Mouse (Mus musculus): Measurements from ENCODE around the gene Alox5.

Alox5 gene

DNA sequence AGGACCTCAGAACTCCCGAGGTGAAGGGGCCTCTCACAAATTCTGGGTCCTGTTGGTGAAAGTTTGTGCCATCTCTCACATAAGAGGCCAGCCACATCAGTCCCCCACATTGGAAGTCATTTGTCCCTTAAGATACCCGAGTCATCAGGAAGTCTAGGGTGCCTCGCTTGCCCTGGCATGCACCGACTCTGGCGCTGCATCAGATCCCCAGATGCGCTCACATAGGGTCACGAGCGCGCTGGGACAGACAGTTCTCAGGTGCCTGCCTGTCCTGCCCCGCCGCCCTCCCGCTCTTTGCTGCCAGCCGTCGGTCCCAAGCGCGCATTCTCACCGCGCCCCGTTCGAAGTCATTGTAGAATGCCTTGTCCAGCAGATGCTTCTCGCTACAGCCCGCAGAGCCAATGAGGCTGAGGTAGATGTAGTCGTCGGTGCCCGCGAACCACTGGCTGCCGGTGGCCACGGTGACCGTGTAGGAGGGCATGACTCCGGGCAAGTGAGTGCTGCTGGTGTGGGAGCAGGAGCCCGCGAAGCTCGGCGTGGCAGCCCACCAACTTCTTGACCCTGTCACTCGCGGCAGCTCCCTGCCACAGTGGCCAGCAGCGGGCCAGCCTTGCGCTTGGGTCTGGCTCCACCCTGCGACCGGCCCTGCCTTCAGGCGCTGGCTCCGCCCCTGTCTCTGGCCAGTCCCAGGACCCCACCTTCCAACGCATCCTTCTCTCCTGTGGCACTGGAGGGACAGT is at the start of gene Alox5:
Gene Alox5 (minus strand): TSS at position 635 of the 740 bp plus-strand sequence.
- 4% methylated on average over 43 of the region's 43 CpGs for WGBS

DNA sequence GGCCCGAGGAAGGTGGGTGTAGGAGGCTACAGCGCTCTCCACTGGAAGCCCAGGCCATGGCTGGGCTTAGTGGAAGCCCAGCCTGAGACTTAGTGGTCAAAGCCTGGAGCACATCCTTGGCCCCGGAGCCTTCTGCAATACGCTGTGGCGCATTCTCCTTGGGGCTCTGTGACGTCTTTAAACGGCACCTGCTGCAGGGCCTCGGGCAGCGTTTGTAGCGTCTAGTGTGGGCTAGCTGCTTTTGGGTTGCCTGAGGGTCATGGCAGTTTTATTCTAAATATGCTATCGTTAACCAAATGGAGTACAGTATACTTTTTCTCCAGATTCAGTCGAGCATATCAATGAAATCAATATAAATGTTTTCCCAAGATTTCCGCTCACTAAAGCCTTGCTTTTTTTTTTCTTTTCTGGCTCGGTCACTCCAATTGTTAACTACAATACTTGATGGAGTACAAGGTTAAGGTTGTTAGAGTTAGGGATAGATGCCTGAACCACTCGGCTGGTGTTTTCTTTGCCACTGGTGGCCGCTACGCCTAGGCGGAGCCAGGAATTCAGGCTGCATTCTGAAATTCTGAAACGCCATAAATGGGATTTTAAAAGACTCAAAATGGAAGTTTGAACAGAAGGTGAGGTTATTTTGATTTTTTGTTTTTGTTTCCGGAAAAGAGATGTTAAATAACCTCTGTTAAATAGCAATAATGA is 45.5 kb upstream of the Alox5 start, which contains the start of gene Olfr212:
Gene Olfr212 (plus strand): TSS at position 215 of the 702 bp plus-strand sequence.
- 91% methylated on average over 20 of the region's 20 CpGs for WGBS

DNA sequence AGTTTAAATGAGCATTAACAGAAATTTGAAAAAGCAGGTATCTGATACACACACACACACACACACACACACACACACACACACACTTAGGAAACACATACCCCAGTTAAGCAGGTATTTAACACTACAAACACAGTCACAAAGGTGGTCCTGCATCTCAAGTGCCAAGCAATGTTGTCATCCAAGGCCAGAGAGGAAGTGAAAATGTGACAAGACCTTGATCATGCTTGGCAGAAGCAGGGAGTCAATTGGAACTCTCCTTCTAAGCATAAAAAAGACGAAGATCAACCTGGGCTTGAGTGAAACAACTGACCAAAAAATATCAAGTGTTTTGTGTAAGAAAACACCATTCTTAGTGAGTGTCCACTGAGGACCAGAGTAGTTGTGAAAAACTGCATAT is 35.0 kb upstream of the Alox5 start:
- 71% methylated on average over 1 of the region's 1 CpGs for WGBS

DNA sequence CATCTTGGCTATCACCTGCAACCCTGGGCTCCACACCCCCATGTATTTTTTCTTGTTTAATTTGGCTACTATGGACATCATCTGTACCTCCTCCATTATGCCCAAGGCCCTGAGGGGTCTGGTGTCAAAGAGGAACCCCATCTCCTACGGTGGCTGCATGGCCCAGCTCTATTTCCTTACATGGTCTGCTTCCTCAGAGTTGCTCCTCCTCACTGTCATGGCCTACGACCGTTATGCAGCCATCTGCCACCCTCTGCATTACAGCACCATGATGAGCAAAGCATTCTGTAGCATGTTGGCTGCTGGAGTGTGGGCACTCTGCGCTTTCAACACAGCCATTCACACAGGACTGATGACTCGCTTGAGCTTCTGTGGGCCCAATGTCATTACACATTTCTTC is 32.8 kb upstream of the Alox5 start:
- 75% methylated on average over 5 of the region's 5 CpGs for WGBS

DNA sequence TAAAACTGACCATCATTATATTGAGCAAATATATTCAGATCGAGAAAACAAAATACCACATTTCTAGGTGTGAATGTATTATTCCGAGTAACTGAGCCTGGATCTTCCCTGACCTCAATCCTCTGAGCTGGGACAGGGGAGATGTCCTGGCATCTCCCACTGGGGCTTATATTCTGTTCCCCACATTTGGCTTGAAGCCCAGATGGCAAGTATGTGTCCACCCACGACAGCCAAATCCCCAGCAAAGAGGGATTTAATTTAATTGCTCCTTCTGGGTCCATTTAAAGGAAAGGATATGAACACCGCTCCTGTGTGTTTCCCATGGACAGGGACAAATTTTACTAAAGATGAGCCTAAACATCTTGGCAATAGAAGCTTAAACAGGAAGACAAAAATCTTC is 27.8 kb upstream of the Alox5 start, which contains the start of gene Olfr211:
Gene Olfr211 (plus strand): TSS at position 301 of the 400 bp plus-strand sequence.
- WGBS, result 60% methylated on average over 4 of the region's 4 CpGs

DNA sequence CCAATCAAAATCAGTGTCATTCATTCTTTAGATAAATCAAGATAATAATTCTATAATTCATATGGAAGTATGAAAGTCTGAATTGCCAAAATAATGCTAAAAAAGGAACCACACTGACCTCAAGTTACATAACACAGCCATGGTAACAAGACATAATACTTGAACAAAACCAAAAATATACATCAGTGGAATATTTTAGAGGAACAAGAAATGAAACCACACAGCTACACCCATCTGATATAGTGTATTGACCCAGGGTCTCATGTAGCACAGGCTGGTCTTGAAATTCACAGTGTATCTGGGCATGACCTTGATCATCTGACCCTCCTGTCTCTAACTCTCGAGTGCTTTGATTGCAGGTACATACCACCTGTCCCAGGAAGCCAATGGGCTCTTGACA is 25.9 kb upstream of the Alox5 start:
- WGBS, result 50% methylated on average over 1 of the region's 1 CpGs

DNA sequence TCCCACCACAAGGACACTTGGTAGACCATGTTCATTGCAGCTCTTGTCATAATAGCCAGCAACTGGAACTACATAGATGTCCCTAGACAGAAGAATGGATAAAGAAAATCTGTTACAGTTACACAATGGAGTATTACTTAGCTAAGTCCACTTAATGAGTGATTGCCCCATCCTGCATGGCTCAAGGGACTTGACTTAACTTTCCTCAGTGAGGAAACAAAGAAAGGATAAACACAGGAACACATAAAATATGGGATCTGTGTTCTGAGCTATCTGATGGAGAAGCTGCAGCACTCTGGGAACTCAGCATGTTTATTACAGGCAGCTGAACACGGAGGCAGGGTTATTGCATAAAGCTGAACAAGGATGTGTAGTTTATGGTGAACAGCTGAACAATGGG is 24.1 kb upstream of the Alox5 start:
- 71% methylated on average over 1 of the region's 1 CpGs for WGBS

DNA sequence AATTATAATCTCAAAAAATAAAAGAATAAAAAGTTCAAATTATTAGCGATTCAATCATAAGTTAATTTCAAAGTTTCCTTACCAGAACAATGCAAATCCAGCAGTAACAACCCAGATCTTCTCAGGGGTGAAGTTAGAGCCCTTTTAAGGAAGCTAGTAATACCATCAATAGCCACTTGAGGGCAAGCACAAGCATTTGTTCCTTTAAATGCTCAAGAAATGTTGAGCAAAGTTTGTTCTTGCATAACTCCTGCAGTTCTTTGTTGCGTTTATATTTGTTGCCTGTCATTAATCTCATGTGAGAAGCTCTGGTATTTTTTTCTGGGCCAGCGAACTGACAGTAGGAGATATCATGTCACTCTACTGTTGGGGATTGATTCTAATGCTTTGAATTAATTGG is 7.1 kb upstream of the Alox5 start:
- 23% methylated on average over 3 of the region's 3 CpGs for WGBS

DNA sequence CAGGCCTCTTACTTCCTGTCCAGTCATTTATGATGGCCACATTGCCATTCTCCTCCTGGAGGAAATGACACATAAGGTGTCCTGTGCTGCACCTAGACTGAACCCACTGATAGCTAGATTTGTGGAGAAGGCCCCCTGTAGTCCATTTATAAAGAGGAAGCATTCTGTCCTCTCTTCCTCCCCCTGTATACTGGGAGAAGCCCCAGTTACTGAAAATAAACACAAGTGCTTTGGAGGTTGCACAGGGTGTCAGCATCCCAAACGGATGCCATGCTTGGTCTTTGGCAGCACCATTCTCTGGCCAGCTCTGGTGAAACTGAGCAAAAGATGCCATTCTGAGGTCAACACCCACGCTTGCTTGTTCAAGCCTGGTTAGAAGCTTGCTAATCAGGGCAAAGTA is 1.7 kb downstream of the Alox5 start:
- 80% methylated on average over 2 of the region's 2 CpGs for WGBS

DNA sequence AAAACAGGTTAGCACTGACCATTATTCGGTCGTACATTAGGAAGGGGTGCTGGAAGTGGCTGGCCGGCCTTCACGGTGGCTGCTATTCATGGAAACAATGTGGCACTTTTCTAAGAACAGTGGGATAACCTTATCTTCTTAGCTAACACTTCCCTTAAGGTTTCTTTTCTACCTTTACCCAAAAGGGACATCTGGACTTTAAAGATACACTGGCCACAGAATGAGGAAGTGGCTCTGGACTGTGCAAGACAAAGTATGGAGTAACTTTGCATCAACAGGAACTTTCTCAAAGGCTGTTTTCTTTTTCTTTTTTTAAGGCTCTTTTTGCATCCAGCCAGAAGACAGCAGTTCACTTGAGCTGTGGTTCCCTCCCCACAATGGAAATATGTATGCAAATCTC is 2.2 kb downstream of the Alox5 start:
- WGBS, result 68% methylated on average over 4 of the region's 4 CpGs

DNA sequence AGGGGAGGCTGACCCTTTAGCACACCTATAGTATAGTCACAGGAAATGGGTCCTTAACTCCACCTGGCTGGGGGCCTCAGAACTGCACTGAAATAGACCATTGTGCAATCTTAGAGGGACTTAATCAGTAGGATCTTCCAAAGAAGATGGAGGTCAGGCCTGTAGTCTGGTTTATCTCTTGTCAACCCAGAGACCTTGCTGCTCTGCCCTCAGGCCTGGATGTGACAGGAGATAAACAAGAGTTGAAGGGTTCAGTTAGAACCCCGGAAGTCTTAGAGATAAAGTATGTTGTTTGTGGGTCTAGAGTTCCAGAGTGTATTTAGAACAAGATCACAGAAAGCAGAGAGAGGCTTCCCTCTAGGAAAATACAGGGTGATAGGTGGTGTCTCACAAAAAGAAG is 4.5 kb downstream of the Alox5 start:
- WGBS, result 83% methylated on average over 1 of the region's 1 CpGs

DNA sequence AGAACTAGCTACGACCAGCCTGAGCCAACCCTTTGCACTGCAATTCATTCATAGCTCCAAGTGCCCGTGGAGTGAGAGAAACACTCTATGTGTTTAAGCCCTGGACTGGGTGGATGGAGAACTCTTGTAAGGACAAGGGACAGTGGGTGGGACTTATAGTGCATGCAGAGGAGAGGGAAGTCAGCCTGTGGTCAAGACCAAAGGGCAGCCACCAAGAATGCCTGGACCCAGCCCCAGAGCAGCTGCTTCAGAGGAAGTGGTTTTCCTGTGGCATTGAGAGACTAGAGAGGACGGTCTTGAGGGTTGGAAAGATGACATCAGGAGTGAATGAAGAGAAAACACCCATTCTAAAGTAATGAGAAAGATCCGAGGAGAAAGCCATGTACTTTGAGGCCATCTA is 5.2 kb downstream of the Alox5 start:
- WGBS, result 83% methylated on average over 4 of the region's 4 CpGs

DNA sequence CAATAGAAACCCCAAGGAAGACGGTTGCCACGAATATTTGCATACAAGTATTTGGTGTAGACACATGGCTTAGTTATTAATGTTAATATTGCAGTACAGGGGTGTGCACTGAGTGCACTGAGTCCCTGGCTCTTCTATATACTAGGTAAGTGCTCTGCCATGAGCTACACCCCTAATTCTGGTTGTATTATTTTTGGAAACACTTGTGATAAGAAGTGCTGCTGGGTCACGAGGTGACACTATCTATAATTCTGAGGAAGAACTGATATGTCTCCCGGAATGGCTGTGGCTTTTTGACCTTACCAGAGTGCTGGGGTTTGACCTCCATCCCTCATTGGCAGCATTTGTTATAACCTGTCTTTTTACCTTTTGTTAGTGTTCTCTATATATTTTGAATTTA is 20.1 kb downstream of the Alox5 start:
- 87% methylated on average over 4 of the region's 4 CpGs for WGBS

DNA sequence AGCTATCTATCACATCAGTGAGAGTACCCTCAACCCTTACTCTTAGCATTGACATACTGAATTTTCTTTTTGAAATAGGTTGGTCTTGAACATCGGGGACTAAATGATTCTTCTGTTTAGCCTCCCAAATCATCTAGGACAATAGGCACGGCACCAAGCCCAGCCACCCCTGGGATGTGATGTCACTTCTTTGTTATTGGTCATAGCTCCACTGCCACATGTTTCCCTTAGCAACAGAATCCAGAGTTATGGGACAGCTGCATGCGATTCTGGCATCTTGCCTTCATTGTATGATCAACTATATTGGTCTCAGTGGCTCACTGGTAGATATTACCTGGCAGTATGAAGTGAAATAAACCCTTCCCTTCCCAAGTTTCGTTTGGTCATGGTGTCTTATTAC is 20.5 kb downstream of the Alox5 start:
- WGBS, result 82% methylated on average over 4 of the region's 4 CpGs

DNA sequence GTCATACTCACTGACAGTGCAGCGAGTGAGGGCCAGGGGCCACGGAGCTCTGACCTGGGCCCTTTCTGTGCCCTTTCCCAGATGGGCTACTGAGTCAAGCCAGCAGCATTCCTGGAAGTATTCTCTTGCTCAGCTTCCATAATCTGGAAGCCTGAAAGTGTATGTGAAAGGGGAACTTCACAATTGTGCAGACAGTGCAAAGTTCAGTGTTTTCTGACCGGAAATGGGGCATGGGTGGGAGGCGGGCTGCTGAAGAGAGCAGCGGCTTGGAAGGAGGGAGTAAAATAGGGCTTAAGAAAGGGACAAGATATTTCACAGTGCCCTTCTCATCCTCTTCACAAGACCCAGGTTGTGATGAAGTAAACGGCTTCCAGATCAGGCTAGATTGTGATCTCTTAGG is 21.4 kb downstream of the Alox5 start:
- 88% methylated on average over 6 of the region's 6 CpGs for WGBS

DNA sequence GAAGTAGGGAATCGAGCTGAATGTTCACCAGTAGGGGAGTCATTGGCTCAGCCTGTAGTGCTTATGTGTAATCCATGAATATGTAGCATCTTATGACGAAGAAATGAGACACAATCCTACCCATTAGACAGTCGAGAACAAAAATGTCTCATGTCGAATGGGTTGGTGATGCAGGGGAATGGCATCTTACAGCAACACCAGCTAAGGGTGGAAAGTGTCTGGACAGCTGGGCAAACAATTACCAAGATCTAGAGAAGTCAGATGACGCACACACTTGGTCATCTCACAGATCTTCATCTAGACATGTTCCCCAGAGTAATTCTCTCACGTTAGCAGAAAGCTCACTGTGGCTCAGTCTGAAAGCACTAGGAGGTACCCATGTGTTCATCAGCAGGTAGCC is 22.1 kb downstream of the Alox5 start:
- WGBS, result 76% methylated on average over 6 of the region's 6 CpGs

DNA sequence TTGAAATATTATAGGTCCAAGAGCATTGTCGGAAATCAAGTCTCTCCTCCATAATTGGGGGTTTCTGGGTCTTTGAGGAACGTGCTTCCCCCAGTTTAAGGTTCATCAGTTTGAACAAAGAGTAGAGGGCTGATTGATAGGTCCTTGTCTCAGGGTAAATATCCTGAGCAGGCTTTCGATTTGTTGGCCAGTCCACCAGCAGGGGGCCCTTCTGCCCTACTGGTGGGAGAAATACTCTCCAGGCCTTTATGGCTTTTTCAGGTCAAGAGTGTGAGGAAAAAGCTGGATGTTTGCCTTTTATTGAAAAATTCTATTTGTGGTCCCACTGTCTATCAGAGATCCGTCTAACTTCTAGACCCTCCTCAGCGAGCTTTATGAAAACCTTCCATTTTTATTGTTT is 32.7 kb downstream of the Alox5 start:
- 76% methylated on average over 5 of the region's 5 CpGs for WGBS

DNA sequence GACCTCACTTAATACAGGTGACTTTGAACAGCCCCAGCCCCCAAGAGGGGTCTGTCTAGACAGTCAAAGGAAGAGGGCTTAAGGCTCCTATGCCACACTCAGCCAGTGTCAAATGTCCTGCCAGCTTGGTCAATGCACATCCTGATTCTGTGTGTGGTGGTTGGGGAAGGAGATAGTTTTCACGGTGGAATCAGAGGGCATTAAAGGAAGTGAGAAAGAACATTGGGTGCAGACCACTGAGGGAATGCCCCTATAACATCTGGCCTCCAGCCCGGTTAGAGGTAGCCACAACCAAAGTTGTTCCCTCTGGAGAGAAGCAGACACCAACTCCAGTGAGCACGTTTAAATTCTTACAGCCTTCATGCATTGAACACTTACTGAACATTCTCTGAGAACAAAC is 33.4 kb downstream of the Alox5 start:
- WGBS, result 92% methylated on average over 3 of the region's 3 CpGs

DNA sequence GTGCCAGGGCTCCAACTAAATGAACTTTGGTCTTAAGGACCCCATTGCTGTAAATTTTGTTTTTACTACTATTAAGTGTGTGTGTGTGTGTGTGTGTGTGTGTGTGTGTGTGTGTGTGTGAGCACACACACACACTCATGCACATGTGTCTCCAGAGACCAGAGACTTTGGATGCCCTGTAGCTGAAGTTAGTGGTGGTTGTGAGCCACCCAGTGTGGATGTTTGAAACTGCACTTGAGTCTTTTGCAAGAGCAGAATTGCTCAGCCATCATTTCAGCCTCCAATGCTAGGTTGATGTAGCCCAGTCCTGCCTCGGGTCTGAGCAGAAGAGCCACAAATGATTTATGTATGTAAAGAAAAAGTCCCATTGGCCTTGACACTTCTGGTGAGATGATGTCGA is 37.3 kb downstream of the Alox5 start:
- 52% methylated on average over 2 of the region's 2 CpGs for WGBS

DNA sequence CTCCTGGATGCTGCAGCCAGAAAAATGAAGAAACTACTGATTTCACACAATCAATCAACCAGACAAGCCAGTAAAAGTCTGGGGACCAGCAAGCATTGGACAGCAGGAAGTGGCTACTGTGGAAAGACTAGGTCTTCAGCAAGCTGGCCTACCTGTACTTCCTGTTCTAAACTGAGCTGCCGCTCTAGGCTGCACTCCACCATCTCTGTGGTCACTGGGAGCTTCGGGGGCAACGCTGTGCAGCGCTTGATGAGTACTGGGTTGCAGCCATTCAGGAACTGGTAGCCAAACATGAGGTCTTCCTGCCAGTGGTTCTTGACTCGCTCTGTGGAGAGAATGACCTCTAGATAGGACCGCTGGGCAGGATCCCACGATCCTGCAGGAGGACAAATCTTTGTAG is 38.0 kb downstream of the Alox5 start:
- WGBS, result 88% methylated on average over 7 of the region's 7 CpGs

DNA sequence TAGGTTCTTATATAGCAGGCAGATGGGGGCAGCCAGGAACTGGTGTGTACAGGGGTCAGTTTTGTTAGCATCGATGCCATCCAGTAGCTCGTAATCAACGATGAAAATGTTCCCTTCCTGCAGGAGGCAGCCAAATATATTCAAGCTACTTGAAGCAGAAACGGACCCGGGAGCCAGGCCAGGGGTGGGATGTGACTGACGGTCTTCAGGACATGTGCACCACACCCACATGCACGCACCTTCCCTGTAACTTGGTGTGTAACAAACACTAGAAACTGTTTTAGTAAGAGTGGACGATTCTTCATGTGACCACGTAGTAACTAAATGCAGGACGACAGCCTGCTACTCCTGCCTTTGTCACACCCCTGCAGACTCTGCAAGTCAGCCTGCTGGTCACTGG is 40.7 kb downstream of the Alox5 start:
- 53% methylated on average over 10 of the region's 10 CpGs for WGBS

DNA sequence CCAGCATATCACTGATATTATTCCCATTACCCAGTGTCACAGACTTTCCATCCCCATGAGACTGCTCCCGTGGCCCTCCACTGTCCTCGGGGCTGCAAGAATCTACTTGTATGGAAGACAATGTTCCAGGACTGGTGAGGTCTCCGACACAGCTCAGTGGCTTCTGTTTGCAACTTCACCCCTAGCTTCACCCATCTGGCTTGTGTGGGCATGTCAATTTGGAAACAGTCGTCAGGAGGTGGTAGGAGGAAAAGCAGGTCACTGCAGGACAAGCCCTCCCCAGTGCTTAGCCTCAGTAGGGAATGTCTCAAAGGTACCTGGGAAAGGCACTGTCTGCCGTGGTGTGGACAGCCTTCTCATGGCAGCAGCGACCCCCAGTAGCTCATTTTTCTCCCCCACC is 41.3 kb downstream of the Alox5 start:
- 59% methylated on average over 6 of the region's 6 CpGs for WGBS

DNA sequence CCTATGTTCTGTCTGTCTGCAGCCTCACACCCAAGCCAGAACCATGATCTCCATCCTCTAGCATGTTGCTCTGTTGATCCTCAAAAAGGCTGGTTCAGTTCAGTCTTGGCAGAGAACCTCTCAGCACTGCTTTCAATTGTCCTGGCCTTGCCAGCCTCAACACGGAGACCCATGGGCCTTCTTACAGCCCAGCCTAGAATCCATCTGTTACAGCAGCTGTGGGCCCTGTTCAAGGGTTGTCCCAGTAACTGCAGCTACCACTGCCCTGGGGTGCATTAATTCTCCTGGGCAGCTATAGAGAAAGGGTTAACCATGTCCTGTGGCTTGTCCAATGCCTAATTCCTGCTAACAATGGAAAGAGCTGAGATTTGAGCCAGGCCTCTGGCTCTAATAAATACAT is 42.5 kb downstream of the Alox5 start:
- 63% methylated on average over 1 of the region's 1 CpGs for WGBS

Measured in cerebral cortex, adult 2 months (tissue).